Mouse (Mus musculus) midbrain, postnatal 0 days (tissue): Measurements from ENCODE around the gene Lrrc41. TPM values are rescaled to one million over a fixed set of nuclear protein-coding genes. Genes with fewer than 3 reads are reported as not detected.

Experiments used
- ATAC-seq: fragments of 200-750 bp; cut with Nextera tagmentation; 2 replicates; pipeline ENCODE4 v1.8.0; 2017; ENCODE audit warnings: moderate number of reproducible peaks, mild to moderate bottlenecking, moderate TSS enrichment, moderate library complexity; ENCODE audit not compliant: low FRiP score
- DNase-seq: peaks from one replicate; pipeline ENCODE4 v3.0.0-alpha.2; 2015; ENCODE audit warnings: low spot score
- H3K27ac ChIP-seq: fragments of 300-500 bp; sonication (generic); 2 replicates; pipeline ENCODE4 v1.5.1; 2014; ENCODE audit warnings: low read depth, mild to moderate bottlenecking, low read length, mixed read lengths
- H3K27me3 ChIP-seq: fragments of 300-500 bp; sonication (generic); 2 replicates; pipeline ENCODE4 v1.6.1; 2014; ENCODE audit warnings: low read length, control low read depth, mixed read lengths; ENCODE audit not compliant: insufficient read depth
- H3K36me3 ChIP-seq: fragments of 300-500 bp; sonication (generic); 2 replicates; pipeline ENCODE4 v1.6.1; 2014; ENCODE audit warnings: low read length, control low read depth, mixed read lengths; ENCODE audit not compliant: insufficient read depth
- H3K4me1 ChIP-seq: fragments of 300-500 bp; sonication (generic); 2 replicates; pipeline ENCODE4 v1.6.1; 2014; ENCODE audit warnings: mild to moderate bottlenecking, control low read depth, antibody characterized with exemption, low read length, mixed read lengths; ENCODE audit not compliant: insufficient read depth
- H3K4me2 ChIP-seq: fragments of 300-500 bp; sonication (generic); 2 replicates; pipeline ENCODE4 v1.6.1; 2014; ENCODE audit warnings: low read depth, mild to moderate bottlenecking, low read length, mixed read lengths; ENCODE audit not compliant: poor library complexity, severe bottlenecking
- H3K4me3 ChIP-seq: fragments of 300-500 bp; sonication (generic); 2 replicates; pipeline ENCODE4 v1.5.1; 2014; ENCODE audit warnings: low read depth, mild to moderate bottlenecking, low read length, moderate library complexity
- H3K9ac ChIP-seq: fragments of 300-500 bp; sonication (generic); replicated peaks from 2 replicates; pipeline ENCODE4 v1.6.1; 2014; ENCODE audit warnings: mild to moderate bottlenecking, low read length, moderate library complexity, mixed read lengths; ENCODE audit not compliant: poor library complexity, severe bottlenecking
- H3K9me3 ChIP-seq: fragments of 300-500 bp; sonication (generic); 2 replicates; pipeline ENCODE4 v1.6.1; 2016; ENCODE audit warnings: low read length, control low read depth
- CTCF ChIP-seq: IDR thresholded peaks from 2 replicates; pipeline ENCODE4 v1.5.1; 2016; ENCODE audit warnings: antibody characterized with exemption, mild to moderate bottlenecking
- WGBS: fragments of 180-500 bp; shearing (Covaris S2); extraction: QIAGEN DNeasy Blood & Tissue Kit; methylation state at CpG from one replicate; pipeline ENCODE4 v1.1.7; 2014; 5-methylcytosine and 5-hydroxymethylcytosine counted together
- polyA plus RNA-seq: library from polyadenylated mRNA; unstranded; fragments of >200 nt; fragmentation: Nextera tagmentation; extraction: Ambion mirVana; gene quantifications from 2 replicates; pipeline ENCODE4 v1.2.1, GENCODE M21; 2015
- total RNA-seq: library from RNA; depleted of rRNA; stranded (reverse); fragments of >200 nt; gene quantifications from 2 replicates; pipeline ENCODE4 v1.2.3, GENCODE M21; 2014

Lrrc41 gene
- total and polyA plus RNA-seq, 2 experiments from 2014 or later, result 70.0 to 129 TPM

- Histone ChIP-seq H3K4me1 (peaks cover 22% of the 10 kb centered on the region), H3K4me2 (peak overlapping the region; percentile 94), H3K27ac (peak overlapping the region; percentile 91), H3K36me3 (peaks cover 4% of the 10 kb centered on the region), H3K4me3 (peak overlapping the region; percentile 99), H3K27me3 (no peaks in the 10 kb centered on the region), H3K9ac (peak overlapping the region; percentile 97), H3K9me3 (no peaks in the 10 kb centered on the region)
- ATAC-seq (peak; percentile 74), DNase-seq (peak; percentile 71)
- WGBS, result 1% methylated on average over 64 of the region's 77 CpGs
- 0 out of 2 replicates have a peak, but pooled peaks have one; percentile 31 for TF ChIP-seq CTCF
Observed at GRCm38 (mm10) chr4:116075631-116076368, 731 bp downstream of the Lrrc41 start.

GRCm38 (mm10) chr4:116076369-116077231, 1.5 kb downstream of the Lrrc41 start:
- TF ChIP-seq CTCF, result no peak
- ATAC-seq (peak; percentile 3; the same call in 1 of the 2 replicates), DNase-seq (peak; percentile 27)

GRCm38 (mm10) chr4:116077240-116078095, 2.4 kb downstream of the Lrrc41 start:
- Histone ChIP-seq H3K9ac (peak overlapping the region; percentile 97), H3K27me3 (no peaks in the 10 kb centered on the region), H3K27ac (peak overlapping the region; percentile 91; the same call in 1 of the 2 replicates), H3K9me3 (no peaks in the 10 kb centered on the region), H3K36me3 (peaks cover 10% of the 10 kb centered on the region), H3K4me3 (peak overlapping the region; percentile 99), H3K4me2 (peak overlapping the region; percentile 94), H3K4me1 (peaks cover 22% of the 10 kb centered on the region)
- WGBS, result 63% methylated on average over 3 of the region's 3 CpGs
- DNase-seq (peak; percentile 5), ATAC-seq (no peak)
- TF ChIP-seq CTCF, result no peak

More at GRCm38 (mm10) chr4:116076369-116077231, 1.5 kb downstream of the Lrrc41 start:
- no peaks in the 10 kb centered on the region for H3K27me3 ChIP-seq
- H3K9me3 ChIP-seq, result no peaks in the 10 kb centered on the region
- peak overlapping the region; percentile 99 for H3K4me3 ChIP-seq
- peak overlapping the region; percentile 91 for H3K27ac ChIP-seq
- H3K36me3 ChIP-seq, result peaks cover 10% of the 10 kb centered on the region
- peak overlapping the region; percentile 94 for H3K4me2 ChIP-seq
- peak overlapping the region; percentile 97 for H3K9ac ChIP-seq
- 2% methylated on average over 37 of the region's 37 CpGs for WGBS
- peaks cover 22% of the 10 kb centered on the region for H3K4me1 ChIP-seq

- WGBS, result 90% methylated on average over 23 of the region's 23 CpGs
- no peaks in the 10 kb centered on the region for H3K4me1 ChIP-seq
- H3K4me2 ChIP-seq, result no peak overlapping the region
- H3K9me3 ChIP-seq, result no peaks in the 10 kb centered on the region
- no peak for TF ChIP-seq CTCF
- H3K9ac ChIP-seq, result no peak overlapping the region
- H3K36me3 ChIP-seq, result peaks cover 51% of the 10 kb centered on the region
- H3K27ac ChIP-seq, result no peak overlapping the region
- ATAC-seq (no peak), DNase-seq (peak; percentile 36)
- no peak overlapping the region for H3K4me3 ChIP-seq
- H3K27me3 ChIP-seq, result no peaks in the 10 kb centered on the region
Observed at GRCm38 (mm10) chr4:116088510-116089249, 13.6 kb downstream of the Lrrc41 start.

GRCm38 (mm10) chr4:116096291-116096690, 21.2 kb downstream of the Lrrc41 start:
- TF ChIP-seq CTCF, result no peak
- Histone ChIP-seq H3K4me2 (no peak overlapping the region), H3K9ac (no peak overlapping the region), H3K27me3 (no peaks in the 10 kb centered on the region), H3K4me3 (no peak overlapping the region), H3K36me3 (peaks cover 67% of the 10 kb centered on the region), H3K27ac (no peak overlapping the region), H3K4me1 (no peaks in the 10 kb centered on the region), H3K9me3 (no peaks in the 10 kb centered on the region)
- 91% methylated on average over 10 of the region's 10 CpGs for WGBS
- ATAC-seq (no peak), DNase-seq (no peak)
